Mouse (Mus musculus) CH12.LX (cell line): ENCODE measurements around the gene Fgf23.

ENCODE experiments used
- CHD1 ChIP-seq: IDR thresholded peaks from 2 replicates; pipeline ENCODE4 v1.6.1; 2012; ENCODE audit warnings: low read depth, low read length, improper control_type of control experiment, inconsistent platforms
- CTCF ChIP-seq, 2 experiments: IDR thresholded peaks in 1 of 2; conservative IDR thresholded peaks in 1 of 2; 2 replicates each; pipeline ENCODE4 v1.5.1; 2011 to 2012; ENCODE audit warnings: low read depth in 2 of 2, low read length in 2 of 2, improper control_type of control experiment in 1 of 2, inconsistent platforms in 1 of 2, mild to moderate bottlenecking in 1 of 2, moderate library complexity in 1 of 2
- EP300 ChIP-seq: IDR thresholded peaks from 2 replicates; pipeline ENCODE4 v1.6.1; 2011; ENCODE audit warnings: low read length, improper control_type of control experiment
- JUN ChIP-seq: IDR thresholded peaks from 2 replicates; pipeline ENCODE4 v1.6.1; 2011; ENCODE audit warnings: low read depth, mild to moderate bottlenecking, low read length, improper control_type of control experiment, moderate library complexity; ENCODE audit not compliant: insufficient read depth
- KAT2A ChIP-seq: IDR thresholded peaks from 2 replicates; pipeline ENCODE4 v1.6.1; 2012; ENCODE audit warnings: low read length, improper control_type of control experiment, inconsistent platforms; ENCODE audit not compliant: insufficient replicate concordance
- MEF2A ChIP-seq: IDR thresholded peaks from 2 replicates; pipeline ENCODE4 v1.6.1; 2014; ENCODE audit warnings: low read depth, mild to moderate bottlenecking, inconsistent platforms, low read length, improper control_type of control experiment, borderline replicate concordance
- NRF1 ChIP-seq: IDR thresholded peaks from 2 replicates; pipeline ENCODE4 v1.6.1; 2014; ENCODE audit warnings: low read depth, mild to moderate bottlenecking, inconsistent platforms, low read length, improper control_type of control experiment, moderate library complexity
- POLR2A ChIP-seq: IDR thresholded peaks from 2 replicates; pipeline ENCODE4 v1.6.1; 2011; ENCODE audit warnings: low read depth, mild to moderate bottlenecking, improper control_type of control experiment, low read length
- POLR2AphosphoS2 ChIP-seq: IDR thresholded peaks from 2 replicates; pipeline ENCODE4 v1.6.1; 2011; ENCODE audit warnings: low read depth, low read length, improper control_type of control experiment
- RCOR1 ChIP-seq: conservative IDR thresholded peaks from 2 replicates; pipeline ENCODE4 v1.6.1; 2012; ENCODE audit warnings: low read depth, mild to moderate bottlenecking, inconsistent platforms, low read length, improper control_type of control experiment
- TBP ChIP-seq: conservative IDR thresholded peaks from 2 replicates; pipeline ENCODE4 v1.6.1; 2011; ENCODE audit warnings: low read depth, low read length, improper control_type of control experiment
- TCF12 ChIP-seq: IDR thresholded peaks from 2 replicates; pipeline ENCODE4 v1.6.1; 2014; ENCODE audit warnings: low read depth, mild to moderate bottlenecking, inconsistent platforms, low read length, improper control_type of control experiment
- UBTF ChIP-seq: IDR thresholded peaks from 2 replicates; pipeline ENCODE4 v1.6.1; 2012; ENCODE audit warnings: low read depth, mild to moderate bottlenecking, inconsistent platforms, low read length, improper control_type of control experiment, moderate library complexity
- USF1 ChIP-seq: IDR thresholded peaks from 2 replicates; pipeline ENCODE4 v1.6.1; 2014; ENCODE audit warnings: low read depth, mild to moderate bottlenecking, inconsistent platforms, low read length, improper control_type of control experiment

DNA sequence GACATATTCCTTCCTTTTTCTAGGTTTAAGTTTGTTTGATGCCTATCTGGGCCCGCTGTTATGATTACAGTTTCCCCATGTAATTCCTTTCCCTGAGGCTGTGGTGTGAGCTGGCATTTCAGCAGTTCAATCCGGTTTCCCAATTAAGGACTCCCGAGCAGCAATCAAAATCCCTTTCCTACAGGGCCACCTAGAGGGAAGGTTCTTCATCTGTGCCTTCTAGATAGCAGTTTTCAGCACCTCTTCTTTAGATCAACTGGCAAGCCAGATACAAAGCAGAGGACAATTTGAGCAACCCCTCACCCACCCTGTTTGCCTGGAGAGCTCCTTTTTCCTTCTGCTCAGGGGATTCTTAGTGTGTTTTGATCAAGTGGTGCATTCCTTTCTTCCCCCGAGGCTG, 14.0 kb downstream of the Fgf23 start:
- TF ChIP-seq JUN: no peak
- no peak for TF ChIP-seq UBTF
- TF ChIP-seq POLR2A: no peak
- TF ChIP-seq POLR2AphosphoS2: no peak
- no peak for TF ChIP-seq RCOR1
- TF ChIP-seq CTCF (conservative IDR thresholded peaks at IDR 0.05 in 1 of 2, IDR thresholded peaks at IDR 0.05 in 1 of 2; ENCODE audit: low read depth in 2 of 2, low read length in 2 of 2): no peak
- TF ChIP-seq TCF12: no peak
- no peak for TF ChIP-seq MEF2A
- TF ChIP-seq USF1: no peak
- no peak for TF ChIP-seq TBP
- TF ChIP-seq EP300: no peak
- TF ChIP-seq CHD1: no peak
- TF ChIP-seq NRF1: no peak
- no peak for TF ChIP-seq KAT2A
